Mouse (Mus musculus): ENCODE results near the gene Fras1. TPM values are rescaled to one million over a fixed set of nuclear protein-coding genes. Genes with fewer than 3 reads are reported as not detected.

The Fras1 gene
- polyA plus RNA-seq, 1 experiment: 0.29 TPM

GRCm38 (mm10) chr5:96454422-96454821 lies 80.7 kb downstream of the Fras1 start:
- H3K36me3 ChIP-seq (ENCODE audit: control insufficient read depth, insufficient read depth, low read length): no peaks in the 10 kb centered on the region
- no peak for TF ChIP-seq POLR2A (IDR thresholded peaks at IDR 0.05; ENCODE audit: low read depth, low read length)
- TF ChIP-seq CTCF (IDR thresholded peaks at IDR 0.05; ENCODE audit: extremely low read depth, insufficient read length, insufficient replicate concordance, low read depth, low read length): no peak
- H3K27me3 ChIP-seq (ENCODE audit: control insufficient read depth, insufficient read depth, low read length): no peaks in the 10 kb centered on the region
- no peak overlapping the region for H3K27ac ChIP-seq (ENCODE audit: insufficient read depth, low read depth, low read length)
- no peaks in the 10 kb centered on the region for H3K4me1 ChIP-seq (ENCODE audit: control insufficient read depth, insufficient read depth, insufficient read length, low read length)
- WGBS: 75% methylated on average over 3 of the region's 3 CpGs
- H3K4me3 ChIP-seq (ENCODE audit: low read depth, low read length): no peak overlapping the region

GRCm38 (mm10) chr5:96455241-96455640 lies 81.5 kb downstream of the Fras1 start:
- Histone ChIP-seq H3K4me3 (ENCODE audit: low read depth, low read length) (no peak overlapping the region), H3K4me1 (ENCODE audit: control insufficient read depth, insufficient read depth, insufficient read length, low read length) (no peaks in the 10 kb centered on the region), H3K27me3 (ENCODE audit: control insufficient read depth, insufficient read depth, low read length) (no peaks in the 10 kb centered on the region), H3K27ac (ENCODE audit: insufficient read depth, low read depth, low read length) (no peak overlapping the region), H3K36me3 (ENCODE audit: control insufficient read depth, insufficient read depth, low read length) (no peaks in the 10 kb centered on the region)
- no peak for TF ChIP-seq CTCF (IDR thresholded peaks at IDR 0.05; ENCODE audit: extremely low read depth, insufficient read length, insufficient replicate concordance, low read depth, low read length)
- no peak for TF ChIP-seq POLR2A (IDR thresholded peaks at IDR 0.05; ENCODE audit: low read depth, low read length)
- 86% methylated on average over 2 of the region's 2 CpGs for WGBS

GRCm38 (mm10) chr5:96457436-96457958 lies 83.7 kb downstream of the Fras1 start:
- TF ChIP-seq POLR2A (IDR thresholded peaks at IDR 0.05; ENCODE audit: low read depth, low read length) (no peak), CTCF (IDR thresholded peaks at IDR 0.05; ENCODE audit: extremely low read depth, insufficient read length, insufficient replicate concordance, low read depth, low read length) (no peak)
- Histone ChIP-seq H3K4me1 (ENCODE audit: control insufficient read depth, insufficient read depth, insufficient read length, low read length) (no peaks in the 10 kb centered on the region), H3K4me3 (ENCODE audit: low read depth, low read length) (no peak overlapping the region), H3K36me3 (ENCODE audit: control insufficient read depth, insufficient read depth, low read length) (no peaks in the 10 kb centered on the region), H3K27ac (ENCODE audit: insufficient read depth, low read depth, low read length) (no peak overlapping the region), H3K27me3 (ENCODE audit: control insufficient read depth, insufficient read depth, low read length) (no peaks in the 10 kb centered on the region)
- WGBS: 63% methylated on average over 4 of the region's 4 CpGs

GRCm38 (mm10) chr5:96459605-96460004 lies 85.8 kb downstream of the Fras1 start:
- H3K27me3 ChIP-seq (ENCODE audit: control insufficient read depth, insufficient read depth, low read length): no peaks in the 10 kb centered on the region
- TF ChIP-seq CTCF (IDR thresholded peaks at IDR 0.05; ENCODE audit: extremely low read depth, insufficient read length, insufficient replicate concordance, low read depth, low read length) (no peak), POLR2A (IDR thresholded peaks at IDR 0.05; ENCODE audit: low read depth, low read length) (no peak)
- no peaks in the 10 kb centered on the region for H3K4me1 ChIP-seq (ENCODE audit: control insufficient read depth, insufficient read depth, insufficient read length, low read length)
- WGBS: 44% methylated on average over 4 of the region's 4 CpGs
- H3K27ac ChIP-seq (ENCODE audit: insufficient read depth, low read depth, low read length): no peak overlapping the region
- H3K4me3 ChIP-seq (ENCODE audit: low read depth, low read length): no peak overlapping the region
- no peaks in the 10 kb centered on the region for H3K36me3 ChIP-seq (ENCODE audit: control insufficient read depth, insufficient read depth, low read length)

GRCm38 (mm10) chr5:96462197-96462596 lies 88.4 kb downstream of the Fras1 start:
- 90% methylated on average over 2 of the region's 2 CpGs for WGBS
- no peaks in the 10 kb centered on the region for H3K36me3 ChIP-seq (ENCODE audit: control insufficient read depth, insufficient read depth, low read length)
- H3K27ac ChIP-seq (ENCODE audit: insufficient read depth, low read depth, low read length): no peak overlapping the region
- no peak for TF ChIP-seq CTCF (IDR thresholded peaks at IDR 0.05; ENCODE audit: extremely low read depth, insufficient read length, insufficient replicate concordance, low read depth, low read length)
- TF ChIP-seq POLR2A (IDR thresholded peaks at IDR 0.05; ENCODE audit: low read depth, low read length): no peak
- H3K4me1 ChIP-seq (ENCODE audit: control insufficient read depth, insufficient read depth, insufficient read length, low read length): no peaks in the 10 kb centered on the region
- no peak overlapping the region for H3K4me3 ChIP-seq (ENCODE audit: low read depth, low read length)
- no peaks in the 10 kb centered on the region for H3K27me3 ChIP-seq (ENCODE audit: control insufficient read depth, insufficient read depth, low read length)

DNA sequence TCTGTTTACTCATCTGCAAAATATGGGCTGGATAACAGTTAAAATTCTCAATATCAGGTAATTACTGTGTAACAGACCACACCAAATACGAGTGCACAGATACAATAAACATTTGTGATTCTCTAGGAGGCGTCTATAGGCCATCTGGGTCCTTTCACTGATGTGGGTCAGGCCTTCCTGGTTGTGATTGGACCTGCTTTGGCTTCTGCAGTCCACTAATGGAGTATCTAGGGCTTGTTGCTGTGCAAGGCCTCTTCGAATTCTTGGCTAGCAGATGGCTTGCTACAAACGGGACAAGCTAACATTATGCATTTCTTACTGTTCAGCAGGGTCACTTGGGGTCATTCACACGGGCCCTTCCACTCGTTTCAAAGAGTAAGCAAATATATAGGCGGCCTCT lies 92.7 kb downstream of the Fras1 start:
- Histone ChIP-seq H3K4me1 (ENCODE audit: control insufficient read depth, insufficient read depth, insufficient read length, low read length) (no peaks in the 10 kb centered on the region), H3K4me3 (ENCODE audit: low read depth, low read length) (no peak overlapping the region), H3K27me3 (ENCODE audit: control insufficient read depth, insufficient read depth, low read length) (no peaks in the 10 kb centered on the region), H3K27ac (ENCODE audit: insufficient read depth, low read depth, low read length) (no peak overlapping the region), H3K36me3 (ENCODE audit: control insufficient read depth, insufficient read depth, low read length) (no peaks in the 10 kb centered on the region)
- WGBS: 54% methylated on average over 7 of the region's 7 CpGs
- no peak for TF ChIP-seq POLR2A (IDR thresholded peaks at IDR 0.05; ENCODE audit: low read depth, low read length)
- no peak for TF ChIP-seq CTCF (IDR thresholded peaks at IDR 0.05; ENCODE audit: extremely low read depth, insufficient read length, insufficient replicate concordance, low read depth, low read length)

GRCm38 (mm10) chr5:96471995-96472394 lies 98.2 kb downstream of the Fras1 start:
- H3K27me3 ChIP-seq (ENCODE audit: control insufficient read depth, insufficient read depth, low read length): no peaks in the 10 kb centered on the region
- no peak overlapping the region for H3K27ac ChIP-seq (ENCODE audit: insufficient read depth, low read depth, low read length)
- H3K4me3 ChIP-seq (ENCODE audit: low read depth, low read length): no peak overlapping the region
- 60% methylated on average over 3 of the region's 3 CpGs for WGBS
- H3K36me3 ChIP-seq (ENCODE audit: control insufficient read depth, insufficient read depth, low read length): no peaks in the 10 kb centered on the region
- TF ChIP-seq CTCF (IDR thresholded peaks at IDR 0.05; ENCODE audit: extremely low read depth, insufficient read length, insufficient replicate concordance, low read depth, low read length): no peak
- no peak for TF ChIP-seq POLR2A (IDR thresholded peaks at IDR 0.05; ENCODE audit: low read depth, low read length)
- H3K4me1 ChIP-seq (ENCODE audit: control insufficient read depth, insufficient read depth, insufficient read length, low read length): no peaks in the 10 kb centered on the region
